In genomic region chr16:60258151-60258635, GRCm38 (mm10) we compare ENCODE assay signal across 16 mouse cellular contexts.
"Had no signal": no experiment of that assay in that cellular context is flagged by ENCODE, and none has a peak within 500 bp of the region (broad histone marks: within the 10 kb centered on the region; RNA-seq: fewer than 3 reads in every experiment).

No protein-coding gene starts in this region.

- H3K9ac ChIP-seq: limb, embryonic 15.5 days; liver, embryonic 12.5 days; lung, embryonic 14.5 days; neural tube, embryonic 15.5 days; stomach, embryonic 15.5 days had no signal

- H3K9me3 ChIP-seq: limb, embryonic 15.5 days; liver, embryonic 12.5 days; midbrain, embryonic 10.5 days; neural tube, embryonic 15.5 days; stomach, embryonic 15.5 days had no signal

- H3K4me2 ChIP-seq: limb, embryonic 15.5 days; liver, embryonic 12.5 days; lung, embryonic 14.5 days; neural tube, embryonic 15.5 days; stomach, embryonic 15.5 days had no signal

- H3K27ac ChIP-seq: limb, embryonic 15.5 days; liver, embryonic 12.5 days; midbrain, embryonic 10.5 days; neural tube, embryonic 15.5 days; stomach, embryonic 15.5 days had no signal

- DNase-seq: kidney, adult 2 months; kidney, postnatal 25 days; lung, embryonic 14.5 days; lung, postnatal 10 days; lung, postnatal 4 days; midbrain, embryonic 14.5 days; retina, postnatal 1 day; right cerebral cortex, postnatal 4 days; spleen, adult 18-20 months; thymus, postnatal 36 days had no signal

- H3K36me3 ChIP-seq: limb, embryonic 15.5 days; liver, embryonic 12.5 days; midbrain, embryonic 10.5 days; neural tube, embryonic 15.5 days; stomach, embryonic 15.5 days had no signal

- H3K27me3 ChIP-seq: limb, embryonic 15.5 days; liver, embryonic 12.5 days; neural tube, embryonic 15.5 days; stomach, embryonic 15.5 days had no signal

- ATAC-seq: liver, embryonic 12.5 days had no signal

- H3K4me1 ChIP-seq: limb, embryonic 15.5 days; liver, embryonic 12.5 days; midbrain, embryonic 10.5 days; neural tube, embryonic 15.5 days; stomach, embryonic 15.5 days had no signal

- H3K4me3 ChIP-seq: limb, embryonic 15.5 days; liver, embryonic 12.5 days; midbrain, embryonic 10.5 days; myocyte; neural tube, embryonic 15.5 days; stomach, embryonic 15.5 days had no signal
